12 mouse cellular contexts compared by ENCODE assay signal in the genomic region with DNA sequence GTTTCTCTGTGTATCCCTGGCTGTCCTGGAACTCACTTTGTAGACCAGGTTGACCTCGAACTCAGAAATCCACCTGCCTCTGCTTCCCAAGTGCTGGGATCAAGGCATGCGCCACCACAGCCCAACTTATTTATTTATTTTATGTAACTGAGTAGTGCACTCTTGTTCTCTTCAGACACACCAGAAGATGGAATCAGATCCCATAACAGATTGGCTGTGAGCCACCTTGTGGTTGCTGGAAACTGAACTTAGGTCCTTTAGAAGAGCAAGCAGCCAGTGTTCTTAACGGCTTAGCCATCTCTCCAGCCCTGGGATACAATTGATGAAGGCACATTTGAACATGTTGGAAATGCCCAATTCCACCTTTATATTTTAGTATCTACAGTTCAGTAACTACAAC. TPM values are rescaled to one million over a fixed set of nuclear protein-coding genes. Genes with fewer than 3 reads are reported as not detected.
DNase-seq lines count a peak whose midpoint lies in the region; ATAC-seq and TF ChIP-seq lines count a peak whose summit lies in the region.
"Had no signal": no experiment of that assay in that cellular context is flagged by ENCODE, and none has a peak within 500 bp of the region (broad histone marks: within the 10 kb centered on the region; RNA-seq: fewer than 3 reads in every experiment).

No protein-coding gene starts in this region.

- peak; percentile 60 for TF ChIP-seq CTCF in kidney, postnatal 0 days (IDR thresholded peaks at IDR 0.05; ENCODE audit: low read depth)
- peak; percentile 59 for TF ChIP-seq CTCF in midbrain, postnatal 0 days (IDR thresholded peaks at IDR 0.05)

- no peak overlapping the region for H3K9ac ChIP-seq in embryonic facial prominence, embryonic 14.5 days (ENCODE audit: low read depth, low read length)
- H3K9ac ChIP-seq in kidney, postnatal 0 days (ENCODE audit: low read depth, low read length) = no peak overlapping the region
- H3K9ac ChIP-seq in kidney, embryonic 15.5 days = no peak overlapping the region
- no peak overlapping the region for H3K9ac ChIP-seq in midbrain, postnatal 0 days (replicated peaks; ENCODE audit: low read length, poor library complexity, severe bottlenecking)
- no peak overlapping the region for H3K9ac ChIP-seq in midbrain, embryonic 16.5 days (ENCODE audit: low read depth, low read length)
- H3K9ac ChIP-seq: embryonic facial prominence, embryonic 12.5 days had no signal

- ATAC-seq in embryonic facial prominence, embryonic 14.5 days (ENCODE audit: low read depth) = no peak
- no peak for ATAC-seq in kidney, postnatal 0 days (replicated peaks; ENCODE audit: low FRiP score, low read depth)
- ATAC-seq in kidney, embryonic 15.5 days (replicated peaks; ENCODE audit: low FRiP score) = no peak
- ATAC-seq in midbrain, postnatal 0 days (ENCODE audit: low FRiP score) = no peak
- ATAC-seq in midbrain, embryonic 16.5 days = no peak

- no peaks in the 10 kb centered on the region for H3K27me3 ChIP-seq in embryonic facial prominence, embryonic 14.5 days (replicated peaks; ENCODE audit: control insufficient read depth, insufficient read depth, low read length)
- no peaks in the 10 kb centered on the region for H3K27me3 ChIP-seq in embryonic facial prominence, embryonic 10.5 days (replicated peaks; ENCODE audit: low read depth, poor library complexity, severe bottlenecking)
- no peaks in the 10 kb centered on the region for H3K27me3 ChIP-seq in kidney, postnatal 0 days (ENCODE audit: insufficient read depth, low read length)
- no peaks in the 10 kb centered on the region for H3K27me3 ChIP-seq in kidney, embryonic 15.5 days
- H3K27me3 ChIP-seq in midbrain, postnatal 0 days (ENCODE audit: insufficient read depth, low read length) = no peaks in the 10 kb centered on the region
- no peaks in the 10 kb centered on the region for H3K27me3 ChIP-seq in midbrain, embryonic 16.5 days (ENCODE audit: control insufficient read depth, insufficient read depth, low read depth, low read length)
- H3K27me3 ChIP-seq: embryonic facial prominence, embryonic 12.5 days had no signal

- no peaks in the 10 kb centered on the region for H3K4me1 ChIP-seq in embryonic facial prominence, embryonic 14.5 days (ENCODE audit: control insufficient read depth, insufficient read depth, low read length)
- H3K4me1 ChIP-seq in embryonic facial prominence, embryonic 10.5 days = no peaks in the 10 kb centered on the region
- H3K4me1 ChIP-seq in kidney, postnatal 0 days (replicated peaks; ENCODE audit: insufficient read depth, low read length) = no peaks in the 10 kb centered on the region
- H3K4me1 ChIP-seq in kidney, embryonic 15.5 days = no peaks in the 10 kb centered on the region
- H3K4me1 ChIP-seq in midbrain, postnatal 0 days (ENCODE audit: insufficient read depth, low read length) = no peaks in the 10 kb centered on the region
- H3K4me1 ChIP-seq in midbrain, embryonic 16.5 days (ENCODE audit: control insufficient read depth, insufficient read depth, low read length) = no peaks in the 10 kb centered on the region
- H3K4me1 ChIP-seq: embryonic facial prominence, embryonic 12.5 days had no signal

- peak; percentile 44 for DNase-seq in embryonic facial prominence, embryonic 14.5 days (ENCODE audit: low spot score)
- DNase-seq in embryonic facial prominence, embryonic 10.5 days (ENCODE audit: low spot score) = no peak
- no peak for DNase-seq in kidney, postnatal 0 days (ENCODE audit: low spot score)
- DNase-seq in midbrain, postnatal 0 days (ENCODE audit: low spot score) = no peak
- no peak for DNase-seq in adrenal gland, adult 18-20 months (ENCODE audit: low spot score in 2 of 2)
- no peak for DNase-seq in testis, postnatal 10 days (ENCODE audit: low spot score)
- DNase-seq: cerebellum, postnatal 10 days had no signal

- H3K27ac ChIP-seq in embryonic facial prominence, embryonic 14.5 days (replicated peaks; ENCODE audit: low read depth, low read length) = no peak overlapping the region
- H3K27ac ChIP-seq in embryonic facial prominence, embryonic 10.5 days (replicated peaks) = no peak overlapping the region
- H3K27ac ChIP-seq in kidney, postnatal 0 days = no peak overlapping the region
- no peak overlapping the region for H3K27ac ChIP-seq in kidney, embryonic 15.5 days
- no peak overlapping the region for H3K27ac ChIP-seq in midbrain, postnatal 0 days (ENCODE audit: low read depth, low read length)
- H3K27ac ChIP-seq in midbrain, embryonic 16.5 days (ENCODE audit: low read length) = no peak overlapping the region
- H3K27ac ChIP-seq: embryonic facial prominence, embryonic 12.5 days had no signal

- no peak overlapping the region for H3K4me2 ChIP-seq in embryonic facial prominence, embryonic 14.5 days (ENCODE audit: low read depth, low read length)
- H3K4me2 ChIP-seq in kidney, postnatal 0 days (ENCODE audit: low read length) = no peak overlapping the region
- no peak overlapping the region for H3K4me2 ChIP-seq in kidney, embryonic 15.5 days
- H3K4me2 ChIP-seq in midbrain, postnatal 0 days (ENCODE audit: low read depth, low read length, poor library complexity, severe bottlenecking) = no peak overlapping the region
- no peak overlapping the region for H3K4me2 ChIP-seq in midbrain, embryonic 16.5 days (ENCODE audit: low read length)
- H3K4me2 ChIP-seq: embryonic facial prominence, embryonic 12.5 days; midbrain, embryonic 11.5 days had no signal

- H3K36me3 ChIP-seq in embryonic facial prominence, embryonic 14.5 days (ENCODE audit: control insufficient read depth, insufficient read depth, low read length) = peaks cover 100% of the 10 kb centered on the region
- peaks cover 100% of the 10 kb centered on the region for H3K36me3 ChIP-seq in embryonic facial prominence, embryonic 10.5 days (replicated peaks)
- peaks cover 89% of the 10 kb centered on the region for H3K36me3 ChIP-seq in kidney, postnatal 0 days (ENCODE audit: insufficient read depth, low read length)
- peaks cover 100% of the 10 kb centered on the region for H3K36me3 ChIP-seq in kidney, embryonic 15.5 days
- peaks cover 78% of the 10 kb centered on the region for H3K36me3 ChIP-seq in midbrain, postnatal 0 days (ENCODE audit: insufficient read depth, low read length)
- H3K36me3 ChIP-seq in midbrain, embryonic 16.5 days (ENCODE audit: control insufficient read depth, insufficient read depth, low read length) = peaks cover 69% of the 10 kb centered on the region

- no peaks in the 10 kb centered on the region for H3K9me3 ChIP-seq in embryonic facial prominence, embryonic 14.5 days (ENCODE audit: control insufficient read depth, low read length)
- no peaks in the 10 kb centered on the region for H3K9me3 ChIP-seq in embryonic facial prominence, embryonic 10.5 days
- no peaks in the 10 kb centered on the region for H3K9me3 ChIP-seq in kidney, postnatal 0 days (replicated peaks; ENCODE audit: low read length)
- H3K9me3 ChIP-seq in kidney, embryonic 15.5 days (replicated peaks) = no peaks in the 10 kb centered on the region
- H3K9me3 ChIP-seq in midbrain, postnatal 0 days (ENCODE audit: low read length) = no peaks in the 10 kb centered on the region
- no peaks in the 10 kb centered on the region for H3K9me3 ChIP-seq in midbrain, embryonic 16.5 days (replicated peaks; ENCODE audit: control insufficient read depth, low read length, poor library complexity, severe bottlenecking)
- H3K9me3 ChIP-seq: embryonic facial prominence, embryonic 12.5 days had no signal

- H3K4me3 ChIP-seq in embryonic facial prominence, embryonic 14.5 days (ENCODE audit: low read depth, low read length) = no peak overlapping the region
- no peak overlapping the region for H3K4me3 ChIP-seq in embryonic facial prominence, embryonic 10.5 days
- H3K4me3 ChIP-seq in kidney, postnatal 0 days (replicated peaks; ENCODE audit: low read depth, low read length) = no peak overlapping the region
- no peak overlapping the region for H3K4me3 ChIP-seq in kidney, embryonic 15.5 days (replicated peaks)
- no peak overlapping the region for H3K4me3 ChIP-seq in midbrain, postnatal 0 days (ENCODE audit: low read depth, low read length)
- H3K4me3 ChIP-seq in midbrain, embryonic 16.5 days (ENCODE audit: low read depth, low read length) = no peak overlapping the region
- H3K4me3 ChIP-seq: embryonic facial prominence, embryonic 12.5 days had no signal

- WGBS in embryonic facial prominence, embryonic 14.5 days = 68% methylated on average over 3 of the region's 3 CpGs
- 91% methylated on average over 3 of the region's 3 CpGs for WGBS in embryonic facial prominence, embryonic 10.5 days
- 82% methylated on average over 3 of the region's 3 CpGs for WGBS in kidney, postnatal 0 days
- WGBS in kidney, embryonic 15.5 days = 81% methylated on average over 3 of the region's 3 CpGs
- WGBS in midbrain, postnatal 0 days = 80% methylated on average over 3 of the region's 3 CpGs
- 93% methylated on average over 3 of the region's 3 CpGs for WGBS in midbrain, embryonic 16.5 days

RNA-seq across cellular contexts. Expression of gene Il34, which starts 12.9 kb away (rescaled TPM):
- polyA plus RNA-seq in embryonic facial prominence, embryonic 14.5 days (2014; fragmentation: Nextera tagmentation; extraction: Ambion mirVana) = 1.4 and 1.7 TPM in 2 replicates
- polyA plus RNA-seq in embryonic facial prominence, embryonic 10.5 days (2016; fragmentation: Nextera tagmentation; extraction: Ambion mirVana) = 0.24 TPM in 1 of 2 replicates, not detected in the other
- polyA plus RNA-seq in kidney, postnatal 0 days (2015; fragmentation: Nextera tagmentation; extraction: Ambion mirVana) = 5.2 and 7.5 TPM in 2 replicates
- polyA plus RNA-seq in kidney, embryonic 15.5 days (2015; fragmentation: Nextera tagmentation; extraction: Ambion mirVana) = 1.8 and 2.0 TPM in 2 replicates
- total RNA-seq in midbrain, postnatal 0 days (2014; rRNA removed) = 5.4 and 5.8 TPM in 2 replicates
- polyA plus RNA-seq in midbrain, postnatal 0 days (2015; fragmentation: Nextera tagmentation; extraction: Ambion mirVana) = 9.1 and 11.3 TPM in 2 replicates
- polyA plus RNA-seq in midbrain, embryonic 16.5 days (2015; fragmentation: Nextera tagmentation; extraction: Ambion mirVana) = 6.9 and 7.7 TPM in 2 replicates
- 10 to 100 TPM; 18.0 to 86.4 TPM for total RNA-seq in adrenal gland, adult 18-20 months (2021)
- polyA plus RNA-seq: neural tube, embryonic 11.5 days had no signal

RNA-seq across cellular contexts. Expression of gene Cog4, which starts 27.8 kb away (rescaled TPM):
- 69.8 and 77.9 TPM in 2 replicates for polyA plus RNA-seq in embryonic facial prominence, embryonic 14.5 days (2014; fragmentation: Nextera tagmentation; extraction: Ambion mirVana)
- polyA plus RNA-seq in embryonic facial prominence, embryonic 10.5 days (2016; fragmentation: Nextera tagmentation; extraction: Ambion mirVana) = 77.2 and 83.5 TPM in 2 replicates
- polyA plus RNA-seq in kidney, postnatal 0 days (2015; fragmentation: Nextera tagmentation; extraction: Ambion mirVana) = 47.2 and 57.3 TPM in 2 replicates
- polyA plus RNA-seq in kidney, embryonic 15.5 days (2015; fragmentation: Nextera tagmentation; extraction: Ambion mirVana) = 77.1 and 77.3 TPM in 2 replicates
- 45.8 and 50.9 TPM in 2 replicates for total RNA-seq in midbrain, postnatal 0 days (2014; rRNA removed)
- 51.0 and 53.9 TPM in 2 replicates for polyA plus RNA-seq in midbrain, postnatal 0 days (2015; fragmentation: Nextera tagmentation; extraction: Ambion mirVana)
- polyA plus RNA-seq in midbrain, embryonic 16.5 days (2015; fragmentation: Nextera tagmentation; extraction: Ambion mirVana) = 72.1 and 77.4 TPM in 2 replicates
- total RNA-seq in adrenal gland, adult 18-20 months (2021) = 10 to 100 TPM; 78.4 to 92.3 TPM

RNA-seq across cellular contexts. Expression of gene Sf3b3, which starts 28.0 kb away (rescaled TPM):
- 127 and 139 TPM in 2 replicates for polyA plus RNA-seq in embryonic facial prominence, embryonic 14.5 days (2014; fragmentation: Nextera tagmentation; extraction: Ambion mirVana)
- polyA plus RNA-seq in embryonic facial prominence, embryonic 10.5 days (2016; fragmentation: Nextera tagmentation; extraction: Ambion mirVana) = 230 and 242 TPM in 2 replicates
- polyA plus RNA-seq in kidney, postnatal 0 days (2015; fragmentation: Nextera tagmentation; extraction: Ambion mirVana) = 80.1 and 89.4 TPM in 2 replicates
- polyA plus RNA-seq in kidney, embryonic 15.5 days (2015; fragmentation: Nextera tagmentation; extraction: Ambion mirVana) = 161 and 167 TPM in 2 replicates
- 82.9 and 93.2 TPM in 2 replicates for total RNA-seq in midbrain, postnatal 0 days (2014; rRNA removed)
- 59.8 and 65.0 TPM in 2 replicates for polyA plus RNA-seq in midbrain, postnatal 0 days (2015; fragmentation: Nextera tagmentation; extraction: Ambion mirVana)
- polyA plus RNA-seq in midbrain, embryonic 16.5 days (2015; fragmentation: Nextera tagmentation; extraction: Ambion mirVana) = 92.3 and 96.1 TPM in 2 replicates
- 10 to 100 TPM; 54.0 to 65.8 TPM for total RNA-seq in adrenal gland, adult 18-20 months (2021)
